Mouse (Mus musculus): Measurements from ENCODE around the gene Ica1.

DNA sequence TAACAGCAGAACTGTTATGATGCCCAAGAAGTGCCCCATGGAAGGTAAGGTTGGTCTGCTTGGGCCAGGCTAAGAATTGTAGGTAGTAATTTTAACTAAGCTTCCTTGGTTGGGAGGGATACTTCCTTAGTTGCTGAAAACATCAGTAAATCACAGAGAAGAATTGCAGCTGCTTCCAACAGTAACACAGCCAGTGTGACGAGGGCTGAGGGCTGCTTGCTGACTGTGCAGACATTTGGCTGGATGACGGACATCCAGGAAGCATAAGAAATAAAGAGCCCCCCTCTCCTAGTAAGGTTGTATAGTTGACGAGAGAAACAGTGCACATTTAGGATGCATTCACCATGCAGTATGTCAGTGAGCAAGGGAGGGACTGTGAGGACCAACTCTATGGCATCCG, 108.9 kb downstream of the Ica1 start:
- TF ChIP-seq POLR2A (IDR thresholded peaks at IDR 0.05; ENCODE audit: extremely low read depth, insufficient read depth, low read length) (no peak), CTCF (IDR thresholded peaks at IDR 0.05; ENCODE audit: extremely low read depth, insufficient read depth, low read length) (no peak)
